Mouse (Mus musculus): ENCODE data around the gene Adrb1. TPM values are rescaled to one million over a fixed set of nuclear protein-coding genes. Genes with fewer than 3 reads are reported as not detected.

Adrb1 gene
- total RNA-seq (2017): not detected in 2 replicates

GRCm38 (mm10) chr19:56721387-56722211, at the start of gene Adrb1:
Gene Adrb1, plus strand, starts transcription at chr19:56722199.
- peak in 1 of 2 experiments; percentile 37; a peak in 1 of 4 replicates for ATAC-seq (replicated peaks in 1 of 2; ENCODE audit: insufficient read depth in 1 of 2, low FRiP score in 2 of 2, low TSS enrichment in 1 of 2, low read depth in 1 of 2, poor library complexity in 2 of 2, severe bottlenecking in 2 of 2)

DNA sequence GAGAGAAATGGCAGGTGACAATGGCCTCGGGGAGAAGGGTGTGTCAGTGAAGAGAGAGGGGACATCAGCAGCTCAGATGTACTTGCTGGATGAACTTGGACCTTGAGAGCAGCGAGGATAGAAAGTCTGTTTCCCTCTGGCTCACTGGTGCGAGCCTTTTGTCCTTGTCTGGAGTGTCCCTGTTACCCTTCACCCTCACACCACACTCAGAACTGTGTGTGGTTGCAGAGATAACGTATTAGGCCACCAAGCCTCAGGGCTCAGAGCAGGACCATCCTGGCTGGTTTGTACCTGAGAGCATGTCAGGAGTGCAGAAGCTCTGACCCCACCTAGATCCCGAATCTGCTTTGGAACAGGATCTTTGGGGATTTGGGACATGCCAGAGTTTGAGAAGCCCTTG, 46.3 kb upstream of the Adrb1 start:
- no peak for ATAC-seq (replicated peaks in 1 of 2; ENCODE audit: insufficient read depth in 1 of 2, low FRiP score in 2 of 2, low TSS enrichment in 1 of 2, low read depth in 1 of 2, poor library complexity in 2 of 2, severe bottlenecking in 2 of 2)

DNA sequence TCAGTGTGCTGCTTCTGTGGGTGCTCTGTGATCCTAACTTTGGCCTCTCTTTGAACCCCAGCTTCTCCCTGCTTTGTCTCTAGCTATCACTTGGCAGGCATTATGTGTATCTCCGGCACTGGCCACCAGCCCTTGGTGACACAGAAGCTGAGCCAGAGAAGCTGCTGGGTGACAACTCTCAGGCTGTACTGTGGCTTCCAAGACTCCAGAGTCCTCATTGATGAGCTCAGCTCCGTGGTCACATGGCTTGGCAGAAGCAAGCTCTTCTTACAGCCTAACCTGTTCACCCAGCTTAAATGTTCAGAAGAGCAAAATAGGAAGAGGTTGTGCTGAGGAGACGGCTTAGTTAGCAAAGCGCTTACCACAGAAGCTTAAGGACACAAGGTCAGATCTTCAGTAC, 45.5 kb upstream of the Adrb1 start:
- ATAC-seq (replicated peaks in 1 of 2; ENCODE audit: insufficient read depth in 1 of 2, low FRiP score in 2 of 2, low TSS enrichment in 1 of 2, low read depth in 1 of 2, poor library complexity in 2 of 2, severe bottlenecking in 2 of 2): no peak

DNA sequence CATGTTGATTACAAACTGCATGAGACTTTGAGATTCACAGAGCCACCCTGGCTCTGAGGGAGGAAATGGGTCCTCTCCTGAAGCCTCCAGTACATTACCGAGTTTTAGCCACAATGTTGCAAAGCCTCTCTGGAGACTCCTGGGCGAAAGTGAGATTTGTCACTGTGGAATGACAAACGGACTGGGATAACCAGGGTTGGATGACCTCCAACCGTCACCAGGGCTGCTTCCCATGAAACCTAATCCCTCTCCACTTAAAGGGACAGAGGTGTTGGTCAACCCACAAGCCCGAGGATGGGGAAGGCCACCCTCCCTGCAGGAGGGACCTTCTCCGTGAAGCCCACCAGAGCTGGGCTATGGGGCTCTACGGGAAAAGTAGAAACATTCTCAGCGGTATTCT, 44.4 kb upstream of the Adrb1 start:
- no peak for ATAC-seq (replicated peaks in 1 of 2; ENCODE audit: insufficient read depth in 1 of 2, low FRiP score in 2 of 2, low TSS enrichment in 1 of 2, low read depth in 1 of 2, poor library complexity in 2 of 2, severe bottlenecking in 2 of 2)

DNA sequence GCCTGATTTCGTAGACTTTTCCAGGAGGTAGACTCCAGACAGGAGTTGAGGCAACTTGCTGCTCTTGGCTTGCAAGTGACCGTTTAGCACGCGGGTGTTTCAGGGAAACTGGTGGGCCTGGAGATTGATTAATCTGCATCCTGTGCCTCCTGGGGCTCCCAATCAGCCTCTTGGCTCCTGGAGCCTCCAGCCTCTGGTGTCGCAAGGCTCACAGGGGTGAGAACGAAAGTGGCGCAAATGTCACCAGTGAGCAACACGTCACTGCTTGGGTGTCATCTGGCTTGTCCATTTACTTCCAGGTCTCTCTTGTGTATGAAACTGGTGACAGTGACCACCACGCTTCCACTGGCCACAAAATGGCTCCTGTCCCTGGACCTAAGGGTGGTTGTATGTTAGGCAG, 43.5 kb upstream of the Adrb1 start:
- ATAC-seq (replicated peaks in 1 of 2; ENCODE audit: insufficient read depth in 1 of 2, low FRiP score in 2 of 2, low TSS enrichment in 1 of 2, low read depth in 1 of 2, poor library complexity in 2 of 2, severe bottlenecking in 2 of 2): no peak

DNA sequence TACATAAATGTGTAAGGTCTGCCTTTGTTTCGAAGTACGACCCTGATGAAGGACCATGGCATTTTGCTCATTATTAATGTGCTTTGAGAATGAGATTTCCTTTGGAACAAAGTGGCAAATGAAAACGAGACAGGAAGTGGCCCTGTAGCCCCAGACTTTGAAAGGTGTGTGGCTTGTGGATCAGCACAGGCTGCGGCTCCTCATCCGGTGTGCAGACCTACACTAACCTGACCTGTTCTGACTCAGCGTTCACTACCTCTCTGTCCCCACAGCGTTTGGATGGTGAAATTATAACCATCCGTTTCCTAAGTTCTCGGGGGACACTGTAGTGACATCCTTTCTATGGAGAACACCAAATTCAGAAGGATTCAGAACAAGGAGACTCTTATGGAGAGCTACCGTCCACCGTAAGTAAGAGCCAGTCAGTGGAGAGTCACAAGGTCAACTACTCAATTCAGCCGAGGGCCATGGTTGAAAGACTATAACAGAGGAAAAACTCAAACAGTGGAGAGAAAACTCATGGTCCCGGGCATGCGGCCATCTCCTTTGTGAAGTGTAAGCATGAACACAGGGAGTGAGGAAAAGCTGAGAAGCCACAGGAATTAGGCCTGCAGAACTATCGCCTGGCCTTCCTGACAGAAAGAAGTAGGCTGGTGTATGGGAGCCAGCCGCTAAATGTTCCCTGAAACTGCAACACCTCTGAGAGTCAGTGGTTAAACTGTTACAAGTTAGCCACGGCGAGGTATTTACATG, 42.6 kb upstream of the Adrb1 start:
- no peak for ATAC-seq (replicated peaks in 1 of 2; ENCODE audit: insufficient read depth in 1 of 2, low FRiP score in 2 of 2, low TSS enrichment in 1 of 2, low read depth in 1 of 2, poor library complexity in 2 of 2, severe bottlenecking in 2 of 2)

DNA sequence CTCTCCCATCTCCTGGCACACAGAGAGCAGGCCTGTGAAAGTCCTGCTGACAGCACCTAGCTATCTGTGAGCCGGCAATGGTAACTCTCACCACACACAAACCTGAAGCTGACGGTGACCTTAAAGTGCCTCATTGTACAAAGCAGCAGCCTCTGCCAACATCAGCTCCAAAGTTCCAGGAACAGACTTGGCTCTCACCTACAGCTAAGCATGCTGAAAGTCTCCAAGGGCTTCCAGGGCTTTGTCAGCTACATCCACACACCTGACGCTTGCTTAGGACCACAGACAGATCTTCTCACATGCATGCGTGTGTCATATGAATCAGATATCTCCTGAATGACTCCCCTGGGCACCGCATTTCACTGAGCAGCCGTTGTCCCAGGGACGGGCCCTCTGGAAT, 42.0 kb upstream of the Adrb1 start:
- ATAC-seq (replicated peaks in 1 of 2; ENCODE audit: insufficient read depth in 1 of 2, low FRiP score in 2 of 2, low TSS enrichment in 1 of 2, low read depth in 1 of 2, poor library complexity in 2 of 2, severe bottlenecking in 2 of 2): no peak

GRCm38 (mm10) chr19:56682297-56682696, 39.7 kb upstream of the Adrb1 start:
- no peak for ATAC-seq (replicated peaks in 1 of 2; ENCODE audit: insufficient read depth in 1 of 2, low FRiP score in 2 of 2, low TSS enrichment in 1 of 2, low read depth in 1 of 2, poor library complexity in 2 of 2, severe bottlenecking in 2 of 2)

DNA sequence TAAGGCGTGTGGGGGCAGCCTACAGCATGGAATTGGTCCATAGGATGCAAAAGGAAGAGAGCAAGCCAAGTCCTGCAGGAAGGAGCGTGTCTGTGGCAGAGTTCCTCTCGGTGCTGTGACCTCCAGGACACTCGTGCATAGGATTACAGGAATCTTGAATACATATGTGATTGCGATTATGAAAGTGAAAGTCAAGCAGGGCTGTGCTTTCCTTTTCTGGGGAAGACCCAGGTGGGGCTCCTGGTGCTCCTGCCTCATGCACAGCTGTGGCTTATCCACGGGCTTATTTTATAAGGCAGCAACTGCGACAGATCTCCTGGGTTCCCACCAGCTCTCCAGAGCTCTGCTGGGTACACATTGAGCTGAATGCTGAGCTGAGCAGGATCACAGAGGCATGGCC, 39.2 kb upstream of the Adrb1 start:
- no peak for ATAC-seq (replicated peaks in 1 of 2; ENCODE audit: insufficient read depth in 1 of 2, low FRiP score in 2 of 2, low TSS enrichment in 1 of 2, low read depth in 1 of 2, poor library complexity in 2 of 2, severe bottlenecking in 2 of 2)

- no peak for ATAC-seq (replicated peaks in 1 of 2; ENCODE audit: insufficient read depth in 1 of 2, low FRiP score in 2 of 2, low TSS enrichment in 1 of 2, low read depth in 1 of 2, poor library complexity in 2 of 2, severe bottlenecking in 2 of 2)
These were observed 36.5 kb upstream of the Adrb1 start for GRCm38 (mm10) chr19:56685515-56685914.

GRCm38 (mm10) chr19:56686218-56686617, 35.8 kb upstream of the Adrb1 start:
- no peak for ATAC-seq (replicated peaks in 1 of 2; ENCODE audit: insufficient read depth in 1 of 2, low FRiP score in 2 of 2, low TSS enrichment in 1 of 2, low read depth in 1 of 2, poor library complexity in 2 of 2, severe bottlenecking in 2 of 2)

GRCm38 (mm10) chr19:56687026-56687635, 34.9 kb upstream of the Adrb1 start:
- no peak for ATAC-seq (replicated peaks in 1 of 2; ENCODE audit: insufficient read depth in 1 of 2, low FRiP score in 2 of 2, low TSS enrichment in 1 of 2, low read depth in 1 of 2, poor library complexity in 2 of 2, severe bottlenecking in 2 of 2)

DNA sequence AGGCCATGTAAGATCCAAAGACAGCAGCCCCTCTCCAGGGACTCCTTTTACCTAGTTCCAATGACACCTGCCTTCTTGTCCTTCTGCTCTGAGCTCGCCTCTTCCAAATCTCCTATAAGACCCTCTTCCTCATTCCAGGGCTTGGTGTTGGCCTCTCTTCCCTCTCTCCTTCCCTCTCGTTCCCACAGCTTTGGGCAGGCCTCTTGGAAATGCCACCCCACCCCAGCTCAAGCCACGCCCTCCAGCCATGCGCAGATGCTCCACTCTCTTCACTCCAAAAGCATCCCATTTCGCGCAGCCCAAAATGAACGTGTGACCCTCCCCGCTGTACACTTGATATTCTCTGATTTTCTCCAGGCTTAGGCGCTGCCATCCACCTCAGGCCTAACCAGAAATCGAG, 34.3 kb upstream of the Adrb1 start:
- ATAC-seq (replicated peaks in 1 of 2; ENCODE audit: insufficient read depth in 1 of 2, low FRiP score in 2 of 2, low TSS enrichment in 1 of 2, low read depth in 1 of 2, poor library complexity in 2 of 2, severe bottlenecking in 2 of 2): no peak

DNA sequence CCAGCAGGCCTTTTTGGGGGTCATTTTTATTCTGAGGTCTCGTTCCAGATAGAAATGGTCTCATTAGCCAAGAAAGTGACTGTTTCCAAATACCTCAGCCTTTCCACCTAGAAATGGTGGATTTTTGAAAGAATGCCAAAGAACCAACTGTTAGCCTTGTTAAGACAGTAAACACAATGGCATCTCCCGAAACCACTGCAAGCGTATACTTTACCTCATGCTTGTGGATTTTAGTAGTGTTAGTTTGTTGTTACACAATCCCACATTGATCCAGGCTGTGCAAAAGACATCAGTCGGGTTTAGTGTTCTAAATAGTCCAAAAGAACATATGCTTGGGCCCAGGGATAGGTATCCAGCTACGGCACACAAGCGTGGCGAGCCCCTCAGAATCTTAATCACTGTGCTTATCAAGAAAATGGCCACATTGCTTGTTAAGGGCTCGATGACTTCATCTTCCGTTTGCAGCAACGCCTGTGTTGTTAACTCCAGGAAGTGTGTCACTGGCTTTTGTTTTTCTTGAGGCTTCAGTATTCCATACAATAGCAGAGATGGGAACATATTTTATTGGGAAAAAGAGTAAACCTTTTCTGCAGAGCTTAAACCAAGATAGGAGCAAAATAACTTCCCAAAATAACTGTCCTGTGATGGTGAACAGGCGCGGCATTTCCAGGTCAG, 33.2 kb upstream of the Adrb1 start:
- ATAC-seq (replicated peaks in 1 of 2; ENCODE audit: insufficient read depth in 1 of 2, low FRiP score in 2 of 2, low TSS enrichment in 1 of 2, low read depth in 1 of 2, poor library complexity in 2 of 2, severe bottlenecking in 2 of 2): no peak

- ATAC-seq (replicated peaks in 1 of 2; ENCODE audit: insufficient read depth in 1 of 2, low FRiP score in 2 of 2, low TSS enrichment in 1 of 2, low read depth in 1 of 2, poor library complexity in 2 of 2, severe bottlenecking in 2 of 2): no peak
These were observed 32.5 kb upstream of the Adrb1 start for GRCm38 (mm10) chr19:56689493-56689892.

DNA sequence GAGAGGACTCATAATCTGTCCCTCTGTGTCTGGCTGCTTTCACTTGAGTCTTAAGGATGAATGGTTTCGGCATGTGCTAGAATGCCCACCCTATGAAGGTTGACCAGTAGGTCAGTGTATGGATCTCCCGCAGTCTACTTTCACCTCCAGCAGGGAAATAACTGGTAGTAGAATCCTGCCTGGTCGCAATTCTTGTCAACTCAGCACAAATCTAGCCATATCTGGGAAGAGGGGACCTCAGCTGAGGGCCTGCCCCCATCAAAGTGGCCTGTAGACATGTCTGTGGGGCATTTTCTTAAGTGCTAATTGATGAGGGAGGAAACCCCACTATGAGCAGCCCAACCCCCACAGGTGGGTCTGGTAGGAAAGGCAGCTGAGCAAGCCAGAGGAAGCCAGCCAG, 30.9 kb upstream of the Adrb1 start:
- ATAC-seq (replicated peaks in 1 of 2; ENCODE audit: insufficient read depth in 1 of 2, low FRiP score in 2 of 2, low TSS enrichment in 1 of 2, low read depth in 1 of 2, poor library complexity in 2 of 2, severe bottlenecking in 2 of 2): no peak

DNA sequence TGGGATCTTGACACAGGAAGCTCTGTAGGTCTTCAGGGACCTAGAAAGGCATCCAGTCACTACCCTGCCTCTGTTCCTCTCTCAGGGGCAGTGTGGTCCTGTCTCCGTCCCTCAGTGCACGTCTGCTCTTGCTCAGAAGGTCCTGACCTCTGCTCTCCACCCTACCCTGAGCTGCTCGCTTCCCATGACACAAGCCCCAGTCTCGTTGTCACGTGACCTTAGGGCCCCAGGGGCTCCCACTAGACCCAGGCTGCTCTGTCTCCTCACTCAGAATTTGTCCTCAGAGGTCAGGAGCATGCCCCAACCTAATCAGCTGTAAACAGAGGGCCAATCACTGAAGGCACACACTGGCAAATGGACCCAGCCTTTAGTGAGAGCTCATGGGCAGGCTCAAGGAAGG, 29.5 kb upstream of the Adrb1 start:
- ATAC-seq (replicated peaks in 1 of 2; ENCODE audit: insufficient read depth in 1 of 2, low FRiP score in 2 of 2, low TSS enrichment in 1 of 2, low read depth in 1 of 2, poor library complexity in 2 of 2, severe bottlenecking in 2 of 2): no peak; a peak in 1 of 4 replicates
